Mouse (Mus musculus): ENCODE results near the gene Ciao1.
"Not testable (repeated sequence)": the region's sequence is repeated elsewhere in the genome, so short reads cannot be mapped to it uniquely, and the experiment has no call there.

- TF ChIP-seq GATA2 (IDR thresholded peaks at IDR 0.05; ENCODE audit: borderline replicate concordance, low read depth, low read length); TAL1 (conservative IDR thresholded peaks at IDR 0.05; ENCODE audit: low read depth, low read length): not testable (repeated sequence)
These were observed 41.7 kb downstream of the Ciao1 start for GRCm38 (mm10) chr2:127205936-127206335.
